Mouse (Mus musculus): ENCODE results near the gene Gna13. TPM values are rescaled to one million over a fixed set of nuclear protein-coding genes. Genes with fewer than 3 reads are reported as not detected.

Gna13 gene
- polyA plus RNA-seq, 1 experiment from 2014 or later: 20.3 TPM

DNA sequence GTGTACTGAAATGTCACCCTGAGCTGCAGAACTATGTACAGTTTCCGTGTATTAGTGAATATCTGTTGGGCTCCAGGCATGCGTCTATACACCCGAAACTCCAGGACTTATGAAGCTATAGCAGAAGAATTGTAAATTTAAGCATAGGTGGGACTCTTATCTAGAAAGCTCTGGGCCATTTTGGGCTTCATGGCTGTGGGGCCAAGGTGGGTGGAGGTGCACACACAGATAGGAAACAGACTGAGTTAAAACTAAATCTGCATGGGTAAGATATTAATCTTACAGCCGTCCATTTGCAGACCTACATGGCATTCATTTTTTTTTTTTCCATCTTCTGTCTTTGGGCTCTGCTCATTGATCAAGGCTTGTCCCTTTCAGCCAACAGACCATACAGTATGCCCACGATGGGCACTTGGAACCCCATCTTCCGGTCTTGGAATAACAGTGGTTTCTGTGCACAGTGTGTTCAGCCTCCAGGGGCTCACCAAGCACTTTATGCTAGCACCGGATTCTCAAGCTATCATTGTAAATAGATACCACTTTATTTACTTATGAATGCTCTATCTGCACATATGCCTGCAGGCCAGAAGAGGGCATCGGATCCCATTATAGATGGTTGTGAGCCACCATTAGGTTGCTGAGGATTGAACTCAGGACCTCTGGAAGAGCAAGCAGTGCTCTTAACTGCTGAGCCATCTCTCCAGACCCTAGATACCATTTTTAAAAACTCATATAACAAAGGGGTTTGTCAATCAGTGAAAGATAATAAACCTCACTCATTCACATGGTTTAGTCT is 81.0 kb downstream of the Gna13 start:
- H3K4me1 ChIP-seq (replicated peaks): peaks cover 9% of the 10 kb centered on the region
- ATAC-seq (ENCODE audit: insufficient number of reproducible peaks, insufficient read depth, low FRiP score, low TSS enrichment, low read depth): no peak
- H3K4me3 ChIP-seq (replicated peaks): no peak overlapping the region
- H3K36me3 ChIP-seq: no peaks in the 10 kb centered on the region
- H3K27ac ChIP-seq: no peak overlapping the region
- 0 out of 2 replicates have a peak, but pooled peaks cover 3% of the 10 kb centered on the region for H3K27me3 ChIP-seq
- H3K9ac ChIP-seq (replicated peaks): no peak overlapping the region
- no peak overlapping the region for H3K4me2 ChIP-seq
- no peaks in the 10 kb centered on the region for H3K9me3 ChIP-seq
- 91% methylated on average over 8 of the region's 8 CpGs for WGBS

DNA sequence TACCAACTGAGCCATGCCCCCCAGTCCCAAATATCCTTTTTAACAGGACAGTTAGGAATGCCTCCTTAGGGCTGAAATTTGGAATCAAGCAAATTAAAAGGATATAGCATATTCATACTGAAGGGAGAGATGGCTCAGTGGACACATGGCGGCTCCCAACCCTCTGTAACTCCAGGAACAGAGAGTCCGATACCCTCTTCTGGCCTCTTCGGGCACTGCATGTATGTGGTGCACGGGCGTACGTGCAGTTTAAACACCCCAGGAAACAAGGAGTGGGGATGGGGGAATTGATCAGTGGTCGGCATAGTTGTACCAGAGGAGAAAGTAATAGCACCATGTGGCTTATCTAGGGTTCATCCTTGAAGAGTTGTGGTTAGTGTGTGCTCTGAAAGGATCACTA is 82.0 kb downstream of the Gna13 start:
- no peak for ATAC-seq (ENCODE audit: insufficient number of reproducible peaks, insufficient read depth, low FRiP score, low TSS enrichment, low read depth)
- Histone ChIP-seq H3K36me3 (no peaks in the 10 kb centered on the region), H3K4me1 (replicated peaks) (peaks cover 6% of the 10 kb centered on the region), H3K4me3 (replicated peaks) (no peak overlapping the region), H3K27me3 (0 out of 2 replicates have a peak, but pooled peaks cover 3% of the 10 kb centered on the region), H3K9ac (replicated peaks) (no peak overlapping the region), H3K9me3 (no peaks in the 10 kb centered on the region), H3K4me2 (no peak overlapping the region), H3K27ac (no peak overlapping the region)
- WGBS: 57% methylated on average over 7 of the region's 7 CpGs

DNA sequence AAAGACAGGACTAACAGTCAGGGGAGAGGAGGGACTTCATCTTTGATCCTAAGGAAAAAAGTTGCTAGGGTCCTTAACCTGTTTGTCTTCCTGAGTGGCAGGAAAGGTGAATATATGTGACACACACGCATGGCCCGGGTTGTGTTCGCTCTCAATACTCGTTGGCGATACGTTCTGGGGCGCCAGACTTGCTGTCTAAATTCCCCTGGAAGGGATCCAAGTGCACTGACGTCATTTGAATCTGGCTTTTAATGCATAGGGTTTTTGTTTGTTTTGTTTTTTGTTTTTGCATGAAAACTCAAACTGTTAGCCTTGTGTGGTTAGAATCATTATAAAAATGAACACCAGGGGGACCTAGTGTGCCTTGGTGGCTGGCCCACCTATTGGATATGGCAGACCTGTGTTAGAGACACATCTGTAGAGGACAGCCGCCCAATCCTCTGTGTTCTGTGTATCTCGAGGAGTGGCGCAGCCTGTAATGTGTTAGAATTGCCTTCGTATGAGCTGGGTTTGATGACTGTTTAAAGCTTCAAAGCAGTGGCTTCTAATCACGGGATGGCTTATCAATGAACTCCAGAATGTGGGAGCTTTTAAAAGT is 82.9 kb downstream of the Gna13 start:
- Histone ChIP-seq H3K27me3 (0 out of 2 replicates have a peak, but pooled peaks cover 3% of the 10 kb centered on the region), H3K4me1 (replicated peaks) (peaks cover under 1% of the 10 kb centered on the region; the same call in 1 of the 2 replicates), H3K4me3 (replicated peaks) (no peak overlapping the region), H3K4me2 (no peak overlapping the region), H3K27ac (no peak overlapping the region), H3K36me3 (no peaks in the 10 kb centered on the region), H3K9ac (replicated peaks) (no peak overlapping the region), H3K9me3 (no peaks in the 10 kb centered on the region)
- WGBS: 49% methylated on average over 13 of the region's 13 CpGs
- 0 out of 2 replicates have a peak, but pooled peaks have one; percentile 50 for ATAC-seq (ENCODE audit: insufficient number of reproducible peaks, insufficient read depth, low FRiP score, low TSS enrichment, low read depth)

Other genes with a start within 250 kb of the Gna13 start
- not detected in 2 replicates for gene E030025P04Rik, start 218.5 kb upstream of the Gna13 start, polyA plus RNA-seq (2016; fragmentation: Nextera tagmentation; extraction: Ambion mirVana)
- 4.1 and 5.7 TPM in 2 replicates for gene Rgs9, start 64.7 kb upstream of the Gna13 start, polyA plus RNA-seq (2016; fragmentation: Nextera tagmentation; extraction: Ambion mirVana)
- gene 9930022D16Rik, start 51.1 kb downstream of the Gna13 start, polyA plus RNA-seq (2016; fragmentation: Nextera tagmentation; extraction: Ambion mirVana): not detected in 2 replicates
- 43.2 and 46.8 TPM in 2 replicates for gene Amz2, start 63.1 kb downstream of the Gna13 start, polyA plus RNA-seq (2016; fragmentation: Nextera tagmentation; extraction: Ambion mirVana)
- 2.8 and 4.3 TPM in 2 replicates for gene Arsg, start 110.5 kb downstream of the Gna13 start, polyA plus RNA-seq (2016; fragmentation: Nextera tagmentation; extraction: Ambion mirVana)
- 3.5 and 3.6 TPM in 2 replicates for gene Slc16a6, start 110.8 kb downstream of the Gna13 start, polyA plus RNA-seq (2016; fragmentation: Nextera tagmentation; extraction: Ambion mirVana)
- gene Wipi1, start 249.1 kb downstream of the Gna13 start, polyA plus RNA-seq (2016; fragmentation: Nextera tagmentation; extraction: Ambion mirVana): 40.6 and 41.0 TPM in 2 replicates

Measured in limb, embryonic 12.5 days (tissue).